Mouse (Mus musculus) hindbrain, embryonic 14.5 days (tissue): ENCODE data around the gene Rnf215. TPM values are rescaled to one million over a fixed set of nuclear protein-coding genes. Genes with fewer than 3 reads are reported as not detected.
A peak's percentile ranks its signal among the peaks of the same experiment; 100 is the strongest.

ENCODE experiments used
- microRNA-seq: library from miRNA; unstranded; fragments of <30 nt; microRNA quantifications from one replicate; pipeline ENCODE4, GENCODE M21; 2016
- polyA plus RNA-seq: library from polyadenylated mRNA; unstranded; fragments of >200 nt; fragmentation: Nextera tagmentation; extraction: Ambion mirVana; gene quantifications from 2 replicates; pipeline ENCODE4 v1.2.1, GENCODE M21; 2014

Gene Rnf215
- polyA plus RNA-seq, 1 experiment from 2014 or later, result 48.2 TPM

Small RNA genes within 50 kb of the gene (microRNA-seq; reads per million reads assigned to microRNA genes)
- 5.0 reads per million, percentile 22 among the genes with 10 or more reads in this experiment for gene Mir3060

Other genes with a start within 250 kb of the Rnf215 start
- gene 4921536K21Rik, start 240.1 kb upstream of the Rnf215 start, polyA plus RNA-seq, result 0.13 and 0.28 TPM in 2 replicates
- 29.2 and 30.2 TPM in 2 replicates for gene Dusp18, start 240.0 kb upstream of the Rnf215 start, polyA plus RNA-seq
- 11.2 and 14.2 TPM in 2 replicates for gene Slc35e4, start 220.5 kb upstream of the Rnf215 start, polyA plus RNA-seq
- gene Tcn2, start 203.0 kb upstream of the Rnf215 start, polyA plus RNA-seq, result 31.0 and 31.4 TPM in 2 replicates
- 45.1 and 48.0 TPM in 2 replicates for gene Pes1, start 171.2 kb upstream of the Rnf215 start, polyA plus RNA-seq
- 0.23 TPM in 2 replicates for gene 4930556J24Rik, start 158.4 kb upstream of the Rnf215 start, polyA plus RNA-seq
- 8.1 and 9.1 TPM in 2 replicates for gene Gal3st1, start 151.6 kb upstream of the Rnf215 start, polyA plus RNA-seq
- not detected in 2 replicates for gene Sec14l4, start 103.7 kb upstream of the Rnf215 start, polyA plus RNA-seq
- 0.54 and 0.63 TPM in 2 replicates for gene Sec14l3, start 70.4 kb upstream of the Rnf215 start, polyA plus RNA-seq
- 9.3 and 10.6 TPM in 2 replicates for gene Mtfp1, start 39.8 kb upstream of the Rnf215 start, polyA plus RNA-seq
- 3.6 and 4.1 TPM in 2 replicates for gene Sec14l2, start 11.8 kb upstream of the Rnf215 start, polyA plus RNA-seq
- gene Ccdc157, start 25.1 kb downstream of the Rnf215 start, polyA plus RNA-seq, result 6.3 and 7.3 TPM in 2 replicates
- gene Sf3a1, start 25.1 kb downstream of the Rnf215 start, polyA plus RNA-seq, result 49.3 and 54.7 TPM in 2 replicates
- gene Tbc1d10a, start 51.6 kb downstream of the Rnf215 start, polyA plus RNA-seq, result 23.7 and 25.6 TPM in 2 replicates
- gene Castor1, start 83.0 kb downstream of the Rnf215 start, polyA plus RNA-seq, result 3.8 and 4.5 TPM in 2 replicates
- not detected in 2 replicates for gene Osm, start 101.2 kb downstream of the Rnf215 start, polyA plus RNA-seq
- gene Lif, start 122.4 kb downstream of the Rnf215 start, polyA plus RNA-seq, result 0.29 TPM in 1 of 2 replicates, not detected in the other